Mouse (Mus musculus) left cerebral cortex, adult 18-20 months (tissue): ENCODE measurements around the gene Hmgcr. TPM values are rescaled to one million over a fixed set of nuclear protein-coding genes. Genes with fewer than 3 reads are reported as not detected.
"Not testable (repeated sequence)": the region's sequence is repeated elsewhere in the genome, so short reads cannot be mapped to it uniquely, and the experiment has no call there.

Experiments
- DNase-seq, 2 experiments: peaks; one replicate each; pipeline ENCODE4 v3.0.0; 2021 to 2022; ENCODE audit warnings: low spot score in 2 of 2, mixed read lengths in 1 of 2
- total RNA-seq, 2 experiments: library from RNA; stranded (reverse); gene quantifications; 2 replicates each; pipeline ENCODE4 v1.2.3; 2021

Gene Hmgcr
- total RNA-seq, 2 experiments from 2014 or later: 154 to 181 TPM

DNA sequence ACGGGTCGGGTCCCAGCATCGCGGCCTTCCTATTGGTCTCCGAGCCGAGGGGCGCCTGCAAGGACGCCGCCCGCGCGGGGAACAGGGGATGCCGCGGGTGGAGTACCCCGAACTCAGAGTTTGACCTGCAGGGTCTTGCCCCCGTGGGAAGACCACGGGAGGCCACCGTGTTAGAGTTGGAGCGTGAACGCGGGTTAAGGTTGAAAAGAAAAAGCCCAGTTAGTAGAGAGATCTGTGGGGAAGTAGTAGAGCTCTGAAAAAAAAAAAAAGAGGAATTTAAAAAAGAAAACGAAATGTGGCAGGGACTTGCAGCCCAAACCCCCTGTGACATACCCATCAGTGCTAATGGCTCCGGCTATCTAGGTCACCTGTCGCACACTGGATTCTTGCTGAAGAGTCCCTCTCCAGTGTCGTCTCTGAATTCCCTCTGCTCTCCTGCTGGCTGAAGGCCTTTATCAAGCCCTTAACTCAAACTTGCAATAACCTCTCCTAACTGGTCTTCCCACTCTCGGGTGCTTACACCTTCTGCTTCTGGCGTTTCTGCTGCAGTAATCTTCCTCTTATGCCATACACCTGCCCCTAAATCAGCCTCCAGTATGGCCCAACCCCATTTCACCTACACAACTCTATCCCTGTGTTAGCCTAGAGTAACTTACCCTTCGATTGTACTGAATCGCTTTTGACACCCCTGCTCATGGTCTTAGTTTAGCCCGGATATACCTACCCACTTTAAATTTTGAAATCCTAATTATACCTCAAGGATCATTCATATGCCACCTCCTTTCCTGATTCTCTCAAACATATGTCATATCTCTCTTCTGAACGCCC is 556 bp upstream of the Hmgcr start:
- no peak for DNase-seq

DNA sequence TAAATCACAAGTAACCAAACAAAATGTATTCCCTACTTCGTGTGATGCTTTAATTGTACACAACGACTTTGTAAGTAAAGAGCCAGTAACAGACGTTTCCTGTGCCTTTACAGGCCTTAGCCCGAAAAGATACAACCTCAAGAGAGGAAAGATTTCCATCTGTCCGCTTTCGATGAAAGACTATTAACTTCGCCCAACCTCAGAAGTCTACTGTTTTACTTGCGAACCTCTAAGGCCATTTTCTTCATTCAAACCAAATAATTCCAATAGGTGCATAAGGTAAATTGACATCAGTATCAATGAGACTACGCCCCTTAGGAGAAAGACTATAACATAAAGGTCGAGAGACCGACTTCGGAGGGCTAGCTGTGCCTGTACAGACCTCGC is 724 bp downstream of the Hmgcr start:
- no peak for DNase-seq

DNA sequence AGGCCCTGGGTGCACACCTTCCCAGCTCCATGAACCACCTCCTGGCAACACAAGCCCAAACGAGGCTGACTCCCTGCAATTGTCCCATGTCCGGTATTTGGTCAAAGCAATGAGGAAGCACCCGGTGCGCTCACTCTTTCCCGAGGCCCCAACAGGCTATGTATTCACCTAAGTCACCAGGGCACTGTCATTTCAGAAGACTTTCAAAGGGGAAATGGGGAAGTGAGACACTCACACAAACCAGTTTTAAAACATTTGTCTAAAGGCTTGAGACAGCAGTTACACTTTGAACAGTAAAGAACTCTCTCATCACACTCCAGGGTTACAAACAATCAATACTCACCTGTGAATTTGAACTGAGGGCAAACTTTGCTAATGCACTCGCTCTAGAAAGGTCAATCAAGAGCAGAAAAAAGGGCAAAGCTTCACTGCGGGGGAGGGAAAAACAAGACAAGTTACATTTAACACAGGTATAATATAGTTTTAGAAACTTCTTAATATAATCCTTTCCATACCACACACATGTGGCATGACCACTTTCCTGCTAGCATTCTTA is 6.2 kb downstream of the Hmgcr start:
- DNase-seq: no peak

DNA sequence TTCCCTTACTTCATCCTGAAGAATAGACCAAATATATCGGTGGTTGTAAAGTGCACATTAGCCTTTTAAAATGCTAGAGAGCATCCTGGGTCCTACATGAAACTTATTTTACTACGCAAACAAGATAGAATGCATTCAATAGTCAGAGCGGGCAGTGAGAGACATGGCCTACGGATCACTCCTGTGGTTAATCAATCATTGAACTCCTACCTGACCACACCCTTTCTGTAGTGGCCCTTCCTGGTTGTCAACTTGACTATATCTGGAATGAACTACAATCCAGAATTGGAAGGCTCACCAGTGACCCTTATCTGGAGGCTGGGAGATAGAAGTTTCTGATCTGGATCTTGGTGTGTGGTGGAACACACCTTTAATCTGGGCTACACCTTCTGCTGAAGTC is 7.6 kb downstream of the Hmgcr start:
- not testable (repeated sequence) for DNase-seq

DNA sequence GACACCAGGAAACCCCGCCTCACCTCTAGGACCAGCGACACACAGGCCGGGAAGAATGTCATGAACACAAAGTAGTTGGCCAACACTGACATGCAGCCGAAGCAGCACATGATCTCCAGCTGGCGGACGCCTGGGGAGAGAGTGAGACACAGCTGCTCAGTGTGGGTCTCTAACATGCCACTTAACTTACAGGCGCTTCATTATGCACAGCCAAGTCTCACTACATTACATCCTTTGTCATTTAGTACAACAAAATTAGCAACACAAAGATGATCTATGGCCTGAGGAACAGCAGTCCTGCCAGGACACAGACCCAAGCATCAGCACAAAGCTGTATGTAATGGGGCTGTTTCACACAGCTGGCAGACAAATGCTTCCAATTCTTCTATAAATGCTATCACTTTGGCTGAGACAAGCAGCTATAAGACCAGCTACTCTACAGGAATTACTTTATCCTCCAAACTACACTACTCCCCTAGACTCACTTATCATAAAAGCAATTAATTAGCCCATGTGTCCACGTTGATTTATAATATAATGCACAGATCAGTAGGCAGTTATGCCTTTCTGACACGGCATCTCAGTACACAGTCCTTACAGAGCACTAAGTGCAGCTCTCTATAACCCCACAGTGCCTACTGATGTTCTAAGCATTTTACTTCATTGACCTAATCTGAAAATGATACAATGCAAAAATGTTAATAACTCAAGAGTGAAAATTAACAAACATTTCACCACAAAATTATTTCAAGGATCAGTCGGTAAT is 10.5 kb downstream of the Hmgcr start:
- no peak for DNase-seq

DNA sequence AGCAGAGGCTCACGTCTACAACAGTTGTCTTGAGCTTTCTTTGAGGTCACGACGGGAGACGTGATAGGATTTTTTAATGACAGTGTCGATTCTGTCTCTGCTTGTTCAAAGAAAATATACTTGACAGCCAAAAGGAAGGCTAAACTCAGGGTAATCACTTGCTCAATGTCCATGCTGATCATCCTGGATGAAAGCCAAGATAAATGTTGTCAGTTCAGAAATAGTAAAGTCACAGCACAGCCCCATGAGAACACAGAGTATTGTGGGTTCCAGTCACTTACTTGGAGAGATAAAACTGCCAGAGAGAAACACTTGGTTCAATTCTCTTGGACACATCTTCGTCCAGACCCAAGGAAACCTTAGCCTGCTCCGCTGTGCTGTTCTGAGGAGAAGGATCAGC is 11.8 kb downstream of the Hmgcr start:
- DNase-seq: no peak

DNA sequence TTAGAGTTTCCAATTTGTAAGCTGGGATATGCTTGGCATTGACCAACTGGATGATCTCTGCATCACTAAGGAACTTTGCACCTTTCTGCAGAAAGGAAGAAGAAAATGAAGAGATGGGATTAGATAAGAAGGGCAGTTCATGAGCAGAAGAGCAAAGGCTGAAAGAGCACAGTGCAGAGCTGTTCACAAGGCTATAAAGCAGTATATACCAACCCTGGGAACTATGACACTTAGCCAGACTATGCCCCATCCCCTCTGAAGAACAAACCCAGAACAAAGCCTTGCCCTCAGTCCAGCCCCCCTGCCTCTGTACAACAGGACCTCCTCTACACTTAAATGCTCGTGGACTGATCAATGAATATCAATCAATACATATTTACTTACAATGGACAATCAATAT is 14.1 kb downstream of the Hmgcr start:
- DNase-seq: no peak

DNA sequence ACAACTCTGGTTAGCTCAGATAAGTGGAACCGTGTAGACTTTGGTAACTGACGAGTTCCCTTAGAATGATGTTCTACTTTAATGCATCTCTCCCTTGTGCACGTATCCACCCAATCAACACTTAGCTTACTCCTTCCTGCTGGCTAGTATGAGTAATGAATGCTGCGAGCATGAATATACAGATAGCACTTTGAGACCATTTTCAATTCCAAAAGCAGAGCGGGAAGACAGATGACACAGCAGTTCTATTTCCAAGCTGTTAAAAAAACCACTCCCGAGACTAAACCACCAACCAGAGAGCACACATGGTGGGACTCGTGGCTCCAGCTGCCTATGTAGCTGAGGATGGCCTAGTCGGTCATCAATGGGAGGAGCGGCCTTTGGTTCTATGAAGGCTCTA is 17.7 kb downstream of the Hmgcr start:
- DNase-seq: peak in 1 of 2 experiments; percentile 30

DNA sequence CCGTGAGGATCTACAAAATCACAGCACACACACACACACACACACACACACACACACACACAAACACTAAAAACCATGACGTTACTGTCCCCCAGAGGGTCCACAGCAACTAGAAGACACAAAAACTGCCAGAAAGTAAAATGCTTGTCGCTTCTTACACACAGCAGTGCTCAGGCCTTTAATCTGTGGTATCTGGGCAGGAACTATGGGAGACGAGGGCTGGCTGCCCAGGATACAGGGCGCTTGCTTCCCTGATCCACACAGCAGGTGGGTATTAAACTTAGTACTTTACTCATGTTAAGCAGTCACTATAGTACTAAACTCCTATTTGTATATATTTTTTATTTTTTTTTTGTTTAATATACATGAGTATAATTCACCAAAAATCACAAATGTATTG is 24.9 kb downstream of the Hmgcr start:
- no peak for DNase-seq

DNA sequence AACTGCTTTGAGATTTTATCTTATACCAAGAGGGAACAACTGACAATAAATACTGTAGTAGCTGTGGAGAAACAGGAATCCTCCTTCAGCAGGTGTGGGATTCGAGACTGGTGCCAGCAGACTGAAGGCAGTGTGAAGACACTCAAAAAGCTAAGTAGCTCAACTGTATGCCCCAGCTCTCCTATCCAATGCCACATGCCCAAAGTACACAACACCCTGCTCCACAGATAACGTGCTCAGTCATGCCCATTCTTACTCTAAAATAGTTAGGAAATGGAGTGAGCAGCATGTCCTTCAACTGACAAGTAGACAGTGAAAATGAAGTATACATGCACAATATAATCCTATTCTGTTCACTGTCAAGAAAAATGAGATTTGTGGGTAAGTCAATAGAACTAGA is 26.6 kb downstream of the Hmgcr start:
- no peak for DNase-seq

DNA sequence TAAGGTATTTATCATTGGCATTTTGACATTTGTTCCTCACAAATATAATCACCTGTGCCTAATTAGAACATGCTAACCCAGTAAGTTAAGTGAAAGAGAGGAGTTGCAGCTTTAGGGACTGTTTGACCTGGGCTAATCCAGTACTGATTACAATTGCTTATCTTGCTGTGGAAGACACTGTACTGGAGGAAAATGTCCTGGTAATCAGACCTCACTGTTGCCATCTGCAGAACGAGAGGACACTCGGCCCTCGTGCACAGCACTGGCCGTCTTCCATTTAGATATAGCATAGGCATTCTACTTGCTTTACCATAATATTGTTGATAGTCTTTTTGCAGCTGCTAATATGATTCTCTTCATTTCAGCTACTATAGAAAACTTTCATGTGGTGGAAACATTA is 40.3 kb downstream of the Hmgcr start:
- no peak for DNase-seq

DNA sequence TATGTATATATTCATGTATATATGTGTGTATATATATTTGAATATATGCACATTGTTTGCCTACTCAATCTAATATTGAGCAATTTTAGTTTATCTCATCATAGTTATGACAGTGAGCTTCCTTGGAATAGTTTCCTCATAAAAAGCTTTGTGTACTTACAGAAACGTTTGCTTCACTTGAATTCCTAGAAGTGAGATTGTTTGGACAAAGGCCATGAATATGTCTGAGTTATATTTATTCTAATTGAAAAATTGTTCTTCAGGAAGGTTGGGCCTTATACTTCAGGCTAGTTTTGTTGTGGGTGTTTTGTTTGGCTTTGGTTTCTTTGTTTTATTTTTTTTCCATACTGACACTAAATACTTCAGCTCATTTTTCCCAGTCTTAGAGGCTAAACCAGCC is 49.8 kb downstream of the Hmgcr start:
- no peak for DNase-seq

DNA sequence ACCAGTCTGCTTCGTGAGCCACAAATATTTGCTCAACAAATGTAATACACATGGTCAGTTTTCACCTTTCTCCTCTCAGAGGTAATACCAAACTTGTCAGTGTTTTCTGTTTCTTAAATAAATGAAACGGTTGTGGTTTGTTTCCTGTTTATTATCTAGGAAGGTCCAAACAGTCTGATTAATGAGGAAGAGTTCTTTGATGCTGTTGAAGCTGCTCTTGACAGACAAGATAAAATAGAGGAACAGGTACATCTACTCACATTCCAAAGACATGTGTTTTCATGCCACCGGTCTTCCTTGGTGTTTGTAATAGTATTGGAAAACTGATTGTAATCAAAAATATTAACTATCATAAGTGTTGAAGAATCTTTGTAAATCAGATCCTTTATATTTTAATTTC is 56.1 kb downstream of the Hmgcr start:
- no peak for DNase-seq

DNA sequence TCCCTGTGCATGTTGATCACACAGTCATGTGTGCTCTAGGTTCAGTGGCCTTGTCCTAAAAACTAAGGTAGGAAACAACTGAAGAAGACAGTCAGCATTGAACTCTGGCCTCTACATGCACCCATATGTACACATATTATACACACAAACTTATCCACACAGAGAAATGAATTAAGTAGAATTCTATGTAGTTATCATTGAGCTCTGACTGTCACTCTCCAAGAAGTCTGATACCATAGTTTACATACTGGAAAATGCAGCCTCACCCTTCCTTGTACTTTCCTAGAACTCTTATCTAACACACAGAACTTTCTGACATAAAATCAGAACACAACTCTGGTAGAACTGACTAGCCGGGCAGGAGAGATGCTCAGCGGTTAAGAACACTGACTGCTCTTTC is 66.5 kb downstream of the Hmgcr start:
- no peak for DNase-seq

DNA sequence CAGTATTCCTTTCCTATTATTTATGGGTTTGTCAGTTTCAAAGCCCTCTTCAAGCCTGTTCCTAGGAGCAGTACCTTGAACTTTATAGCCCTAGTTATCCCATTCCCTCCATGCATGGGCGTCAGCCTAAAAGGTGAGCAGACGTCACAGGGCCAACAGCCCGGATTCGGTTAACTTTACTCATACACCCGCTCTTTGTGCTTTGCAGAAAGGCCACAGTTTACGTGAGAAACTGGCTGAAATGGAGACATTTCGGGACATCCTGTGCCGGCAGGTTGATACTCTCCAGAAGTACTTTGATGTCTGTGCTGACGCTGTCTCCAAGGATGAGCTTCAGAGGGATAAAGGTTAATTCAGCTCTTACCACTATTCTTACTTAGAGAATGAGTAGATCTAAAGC is 71.6 kb downstream of the Hmgcr start:
- no peak for DNase-seq

Other genes with a start within 250 kb of the Hmgcr start
- under 1 TPM in 1 of 2 experiments, not detected in 1; 0.61 TPM for gene Ankdd1b, start 199.7 kb downstream of the Hmgcr start, total RNA-seq
- gene Gm17622, start 180.2 kb downstream of the Hmgcr start, total RNA-seq: not detected
- gene Polk, start 128.4 kb downstream of the Hmgcr start, total RNA-seq: 10 to 100 TPM; 11.8 to 12.3 TPM
- 10 to 100 TPM; 70.2 to 71.8 TPM for gene Col4a3bp, start 128.3 kb downstream of the Hmgcr start, total RNA-seq
- gene Ankrd31, start 77.3 kb upstream of the Hmgcr start, total RNA-seq: under 1 TPM; 0.14 to 0.51 TPM